Mouse (Mus musculus) olfactory bulb, adult 2 months (tissue): ENCODE data around the gene Lgals3bp.

ENCODE experiments used
- CTCF ChIP-seq: fragments of 200-500 bp; IDR thresholded peaks from 2 replicates; pipeline ENCODE4 v1.5.1; 2012; ENCODE audit warnings: low read depth, mild to moderate bottlenecking, low read length, moderate library complexity; ENCODE audit not compliant: insufficient read depth
- POLR2A ChIP-seq: fragments of 200-500 bp; IDR thresholded peaks from 2 replicates; pipeline ENCODE4 v1.6.1; 2012; ENCODE audit warnings: mild to moderate bottlenecking, low read depth, low read length, moderate library complexity; ENCODE audit not compliant: insufficient read depth

DNA sequence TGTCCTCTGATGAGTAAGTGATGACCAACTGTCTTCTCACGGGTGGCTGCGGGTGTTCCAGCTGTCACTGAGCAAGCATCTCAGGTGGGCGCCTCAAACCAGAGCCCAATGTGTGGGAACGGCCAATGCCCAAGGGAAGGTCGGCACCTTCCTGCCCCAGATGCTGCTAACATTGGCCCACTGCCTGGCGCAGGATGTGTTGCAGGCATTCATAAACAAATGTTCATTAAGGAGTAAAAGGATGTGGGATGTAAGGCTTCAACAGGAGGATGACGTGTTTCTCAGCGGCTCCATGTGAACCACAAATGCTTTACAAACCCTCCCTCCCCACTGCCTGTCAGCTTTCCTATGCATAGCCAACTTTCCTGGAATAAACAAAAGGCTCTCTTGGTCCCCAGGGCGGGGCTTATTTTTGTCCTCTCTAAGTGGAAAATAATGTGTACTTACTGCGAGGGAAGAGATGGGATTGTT, 31.5 kb upstream of the Lgals3bp start:
- no peak for TF ChIP-seq CTCF
- no peak for TF ChIP-seq POLR2A
